Mouse (Mus musculus) inflammation-experienced regulatory T-cells, adult 16 weeks (primary cell): Measurements from ENCODE around the gene Nle1. TPM values are rescaled to one million over a fixed set of nuclear protein-coding genes. Genes with fewer than 3 reads are reported as not detected.

Experiments used
- polyA plus RNA-seq: library from polyadenylated mRNA; unstranded; fragments of 100-300 nt; shearing (Covaris generic); gene quantifications from one replicate; pipeline ENCODE4 v1.2.1, GENCODE M21; 2017

The Nle1 gene
- 38.4 TPM for polyA plus RNA-seq

GRCm38 (mm10) chr11:82907651-82908607 lies at the start of gene Nle1:
Gene Nle1 (minus strand): TSS chr11:82908411.

GRCm38 (mm10) chr11:82950736-82951481 lies 42.7 kb upstream of the Nle1 start, which contains the start of gene Slfn5:
Gene Slfn5 (plus strand): TSS chr11:82951349.

GRCm38 (mm10) chr11:82910250-82910649 lies 2.0 kb upstream of the Nle1 start, which contains the start of gene Unc45b:
Gene Unc45b (plus strand): TSS chr11:82910550.

GRCm38 (mm10) chr11:82891936-82892335 lies 16.3 kb downstream of the Nle1 start, which contains the start of gene Fndc8:
Gene Fndc8 (plus strand): TSS chr11:82892124.

GRCm38 (mm10) chr11:82890342-82890762 lies 17.9 kb downstream of the Nle1 start, which contains the start of gene Rad51d:
Gene Rad51d (minus strand): TSS chr11:82890614.

GRCm38 (mm10) chr11:82871031-82871446 lies 37.2 kb downstream of the Nle1 start, which contains the start of gene Rffl:
Gene Rffl (minus strand): TSS chr11:82871210.

Other genes with a start within 250 kb of the Nle1 start
- gene Cct6b, start 144.1 kb downstream of the Nle1 start, polyA plus RNA-seq: 0.77 TPM
- 42.9 TPM for gene Zfp830, start 144.1 kb downstream of the Nle1 start, polyA plus RNA-seq
- 42.4 TPM for gene Lig3, start 127.3 kb downstream of the Nle1 start, polyA plus RNA-seq
- gene Rffl, start 37.2 kb downstream of the Nle1 start, polyA plus RNA-seq: 16.7 TPM
- 40.0 TPM for gene Rad51d, start 17.8 kb downstream of the Nle1 start, polyA plus RNA-seq
- gene Fndc8, start 16.3 kb downstream of the Nle1 start, polyA plus RNA-seq: not detected
- gene Unc45b, start 2.1 kb upstream of the Nle1 start, polyA plus RNA-seq: not detected
- 51.3 TPM for gene Slfn5, start 42.9 kb upstream of the Nle1 start, polyA plus RNA-seq
- 22.9 TPM for gene Slfn9, start 83.4 kb upstream of the Nle1 start, polyA plus RNA-seq
- gene Slfn8, start 112.4 kb upstream of the Nle1 start, polyA plus RNA-seq: 153 TPM
- gene Slfn2, start 156.7 kb upstream of the Nle1 start, polyA plus RNA-seq: 684 TPM
- 220 TPM for gene Slfn1, start 208.4 kb upstream of the Nle1 start, polyA plus RNA-seq